Mouse (Mus musculus): ENCODE measurements around the gene Olfr890. TPM values are rescaled to one million over a fixed set of nuclear protein-coding genes. Genes with fewer than 3 reads are reported as not detected.
"Not testable (repeated sequence)": the region's sequence is repeated elsewhere in the genome, so short reads cannot be mapped to it uniquely, and the experiment has no call there.

The Olfr890 gene
- total RNA-seq (2022), result not detected

- DNase-seq (ENCODE audit: low spot score in 2 of 2), result no peak
These were observed at the start of gene Olfr890 for GRCm38 (mm10) chr9:38142217-38142616. Gene Olfr890, plus strand, starts transcription at chr9:38142517.

- no peak for DNase-seq (ENCODE audit: low spot score in 2 of 2)
These were observed 34.5 kb upstream of the Olfr890 start, which contains the start of gene Olfr888 for GRCm38 (mm10) chr9:38107828-38108227. Gene Olfr888, plus strand, starts transcription at chr9:38108128.

- no peak for DNase-seq (ENCODE audit: low spot score in 2 of 2)
These were observed 27.4 kb upstream of the Olfr890 start, which contains the start of gene Olfr889 for GRCm38 (mm10) chr9:38114898-38115297. Gene Olfr889, plus strand, starts transcription at chr9:38115198.

GRCm38 (mm10) chr9:38168341-38168740 is 26.0 kb downstream of the Olfr890 start:
- DNase-seq (ENCODE audit: low spot score in 2 of 2), result not testable (repeated sequence)

- DNase-seq (ENCODE audit: low spot score in 2 of 2), result no peak
These were observed 38.4 kb downstream of the Olfr890 start, which contains the start of gene Olfr891 for GRCm38 (mm10) chr9:38180721-38181120. Gene Olfr891, minus strand, starts transcription at chr9:38180821.

Other genes starting within 250 kb of the Olfr890 start
- not detected for gene Olfr145, start 245.8 kb upstream of the Olfr890 start, total RNA-seq (2022)
- under 1 TPM in 1 of 4 experiments, not detected in 3; 0.45 TPM for gene Olfr878, start 224.7 kb upstream of the Olfr890 start, total RNA-seq (2022)
- under 1 TPM in 1 of 4 experiments, not detected in 3; 0.09 TPM for gene Olfr881, start 150.7 kb upstream of the Olfr890 start, total RNA-seq (2022)
- not detected for gene Olfr883, start 116.7 kb upstream of the Olfr890 start, total RNA-seq (2022)
- gene Olfr884, start 96.0 kb upstream of the Olfr890 start, total RNA-seq (2022), result not detected
- gene Olfr885, start 81.2 kb upstream of the Olfr890 start, total RNA-seq (2022), result not detected
- not detected for gene Olfr887, start 58.4 kb upstream of the Olfr890 start, total RNA-seq (2022)
- not detected for gene Olfr888, start 34.4 kb upstream of the Olfr890 start, total RNA-seq (2022)
- not detected for gene Olfr889, start 27.3 kb upstream of the Olfr890 start, total RNA-seq (2022)
- gene Olfr891, start 38.3 kb downstream of the Olfr890 start, total RNA-seq (2022), result not detected
- gene Olfr893, start 65.8 kb downstream of the Olfr890 start, total RNA-seq (2022), result not detected
- gene Olfr894, start 75.5 kb downstream of the Olfr890 start, total RNA-seq (2022), result not detected
- not detected for gene Olfr143, start 110.3 kb downstream of the Olfr890 start, total RNA-seq (2022)
- gene Olfr895, start 125.3 kb downstream of the Olfr890 start, total RNA-seq (2022), result not detected
- gene Olfr896-ps1, start 148.6 kb downstream of the Olfr890 start, total RNA-seq (2022), result not detected
- not detected for gene Olfr25, start 186.5 kb downstream of the Olfr890 start, total RNA-seq (2022)
- not detected for gene Olfr898, start 205.9 kb downstream of the Olfr890 start, total RNA-seq (2022)
- not detected for gene Olfr250, start 224.4 kb downstream of the Olfr890 start, total RNA-seq (2022)
- gene Olfr251, start 234.6 kb downstream of the Olfr890 start, total RNA-seq (2022), result not detected